Mouse (Mus musculus) forebrain, embryonic 15.5 days (tissue): Measurements from ENCODE around the gene Ap1g1. TPM values are rescaled to one million over a fixed set of nuclear protein-coding genes. Genes with fewer than 3 reads are reported as not detected.
A peak's percentile ranks its signal among the peaks of the same experiment; 100 is the strongest.

Experiments
- ATAC-seq: fragments of 200-750 bp; cut with Nextera tagmentation; replicated peaks from 2 replicates; pipeline ENCODE4 v1.8.0; 2017; ENCODE audit warnings: mild to moderate bottlenecking, moderate TSS enrichment, moderate library complexity
- H3K27ac ChIP-seq: fragments of 300-500 bp; sonication (generic); replicated peaks from 2 replicates; pipeline ENCODE4 v1.5.1; 2015; ENCODE audit warnings: mild to moderate bottlenecking, inconsistent platforms
- H3K27me3 ChIP-seq: fragments of 300-500 bp; sonication (generic); 2 replicates; pipeline ENCODE4 v1.6.1; 2015; ENCODE audit warnings: inconsistent platforms
- H3K36me3 ChIP-seq: fragments of 300-500 bp; sonication (generic); 2 replicates; pipeline ENCODE4 v1.6.1; 2015; ENCODE audit warnings: mild to moderate bottlenecking, inconsistent platforms
- H3K4me1 ChIP-seq: fragments of 300-500 bp; sonication (generic); 2 replicates; pipeline ENCODE4 v1.6.1; 2015; ENCODE audit warnings: inconsistent platforms
- H3K4me2 ChIP-seq: fragments of 300-500 bp; sonication (generic); replicated peaks from 2 replicates; pipeline ENCODE4 v1.6.1; 2015; ENCODE audit warnings: mild to moderate bottlenecking, inconsistent platforms
- H3K4me3 ChIP-seq: fragments of 300-500 bp; sonication (generic); 2 replicates; pipeline ENCODE4 v1.5.1; 2015; ENCODE audit warnings: mild to moderate bottlenecking, inconsistent platforms
- H3K9ac ChIP-seq: fragments of 300-500 bp; sonication (generic); replicated peaks from 2 replicates; pipeline ENCODE4 v1.6.1; 2015; ENCODE audit warnings: mild to moderate bottlenecking, inconsistent platforms
- H3K9me3 ChIP-seq: fragments of 300-500 bp; sonication (generic); 2 replicates; pipeline ENCODE4 v1.6.1; 2016; ENCODE audit warnings: inconsistent platforms
- WGBS: fragments of 180-500 bp; shearing (Covaris S2); methylation state at CpG from one replicate; pipeline ENCODE4 v1.1.7; 2015; ENCODE audit warnings: mixed read lengths; 5-methylcytosine and 5-hydroxymethylcytosine counted together
- polyA plus RNA-seq: library from polyadenylated mRNA; unstranded; fragments of >200 nt; fragmentation: Nextera tagmentation; extraction: Ambion mirVana; gene quantifications from 2 replicates; pipeline ENCODE4 v1.2.1, GENCODE M21; 2015

Ap1g1 gene
- polyA plus RNA-seq, 1 experiment from 2014 or later: 51.8 TPM

- no peak for ATAC-seq
- H3K4me1 ChIP-seq: peaks cover 14% of the 10 kb centered on the region
- H3K9me3 ChIP-seq: no peaks in the 10 kb centered on the region
- no peaks in the 10 kb centered on the region for H3K27me3 ChIP-seq
- no peak overlapping the region; the same call in 1 of the 2 replicates for H3K27ac ChIP-seq
- no peak overlapping the region for H3K4me2 ChIP-seq
- H3K9ac ChIP-seq: no peak overlapping the region
- no peak overlapping the region for H3K4me3 ChIP-seq
- H3K36me3 ChIP-seq: peaks cover 17% of the 10 kb centered on the region
- WGBS: 90% methylated on average over 1 of the region's 1 CpGs
Measured at GRCm38 (mm10) chr8:109904928-109905668, 126.7 kb downstream of the Ap1g1 start.

- 0 out of 2 replicates have a peak overlapping the region, but pooled peaks have one; percentile 19 for H3K27ac ChIP-seq
- no peaks in the 10 kb centered on the region for H3K9me3 ChIP-seq
- H3K4me3 ChIP-seq: no peak overlapping the region
- H3K9ac ChIP-seq: no peak overlapping the region
- ATAC-seq: no peak
- 85% methylated on average over 3 of the region's 3 CpGs for WGBS
- H3K36me3 ChIP-seq: peaks cover 22% of the 10 kb centered on the region
- H3K4me1 ChIP-seq: peaks cover 14% of the 10 kb centered on the region
- H3K4me2 ChIP-seq: no peak overlapping the region
- no peaks in the 10 kb centered on the region for H3K27me3 ChIP-seq
Measured at GRCm38 (mm10) chr8:109906907-109907306, 128.6 kb downstream of the Ap1g1 start.

GRCm38 (mm10) chr8:109907376-109907775 is 129.0 kb downstream of the Ap1g1 start:
- H3K36me3 ChIP-seq: peaks cover 27% of the 10 kb centered on the region
- H3K27ac ChIP-seq: 0 out of 2 replicates have a peak overlapping the region, but pooled peaks have one; percentile 19
- no peak overlapping the region for H3K4me3 ChIP-seq
- H3K27me3 ChIP-seq: no peaks in the 10 kb centered on the region
- WGBS: 84% methylated on average over 4 of the region's 4 CpGs
- no peaks in the 10 kb centered on the region for H3K9me3 ChIP-seq
- peaks cover 14% of the 10 kb centered on the region for H3K4me1 ChIP-seq
- no peak overlapping the region for H3K9ac ChIP-seq
- H3K4me2 ChIP-seq: no peak overlapping the region
- no peak for ATAC-seq

Other genes starting within 250 kb of the Ap1g1 start
- 23.9 and 24.0 TPM in 2 replicates for gene Dhx38, start 212.7 kb upstream of the Ap1g1 start, polyA plus RNA-seq
- gene Txnl4b, start 212.7 kb upstream of the Ap1g1 start, polyA plus RNA-seq: 27.3 and 29.2 TPM in 2 replicates
- 0.14 and 0.23 TPM in 2 replicates for gene Hp, start 199.4 kb upstream of the Ap1g1 start, polyA plus RNA-seq
- 35.3 and 41.4 TPM in 2 replicates for gene Dhodh, start 169.9 kb upstream of the Ap1g1 start, polyA plus RNA-seq
- gene Pkd1l3, start 164.0 kb upstream of the Ap1g1 start, polyA plus RNA-seq: 0.08 TPM in 1 of 2 replicates, not detected in the other
- gene Ist1, start 85.3 kb upstream of the Ap1g1 start, polyA plus RNA-seq: 177 and 181 TPM in 2 replicates
- gene Zfp821, start 73.0 kb upstream of the Ap1g1 start, polyA plus RNA-seq: 85.6 and 94.3 TPM in 2 replicates
- 4.3 and 4.6 TPM in 2 replicates for gene Atxn1l, start 40.8 kb upstream of the Ap1g1 start, polyA plus RNA-seq
- gene Phlpp2, start 90.0 kb downstream of the Ap1g1 start, polyA plus RNA-seq: 4.0 and 4.9 TPM in 2 replicates
- 2.0 and 2.2 TPM in 2 replicates for gene Marveld3, start 183.6 kb downstream of the Ap1g1 start, polyA plus RNA-seq
- not detected in 2 replicates for gene Tat, start 211.9 kb downstream of the Ap1g1 start, polyA plus RNA-seq